Mouse (Mus musculus) MEL-GATA-1-ER (cell line): ENCODE results near the gene Bub1b.
"Not testable (repeated sequence)": the region's sequence is repeated elsewhere in the genome, so short reads cannot be mapped to it uniquely, and the experiment has no call there.

Source experiments
- DNase-seq: peaks from one replicate; pipeline ENCODE4 v3.0.0-alpha.2; 2012; ENCODE audit warnings: low read depth; ENCODE audit errors: extremely low read depth

Bub1b gene

DNA sequence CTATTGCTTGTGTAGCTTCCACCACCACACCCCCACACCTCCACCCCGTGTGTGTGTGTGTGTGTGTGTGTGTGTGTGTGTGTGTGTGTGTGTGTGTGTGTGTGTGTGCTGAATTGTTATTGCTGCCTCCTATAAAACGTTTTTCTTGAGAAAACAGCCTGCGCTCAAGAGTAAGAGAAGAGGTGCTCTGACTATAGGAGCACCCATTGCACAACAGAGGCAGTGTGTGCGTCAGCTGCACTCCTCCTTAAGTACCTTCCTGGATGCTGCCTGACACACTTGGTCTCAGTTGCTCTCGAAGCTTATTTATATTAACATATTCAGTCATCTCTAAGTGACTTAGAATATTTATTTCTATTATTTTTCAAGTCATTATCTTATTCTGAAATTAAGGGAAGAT lies 20.0 kb downstream of the Bub1b start:
- no peak for DNase-seq

DNA sequence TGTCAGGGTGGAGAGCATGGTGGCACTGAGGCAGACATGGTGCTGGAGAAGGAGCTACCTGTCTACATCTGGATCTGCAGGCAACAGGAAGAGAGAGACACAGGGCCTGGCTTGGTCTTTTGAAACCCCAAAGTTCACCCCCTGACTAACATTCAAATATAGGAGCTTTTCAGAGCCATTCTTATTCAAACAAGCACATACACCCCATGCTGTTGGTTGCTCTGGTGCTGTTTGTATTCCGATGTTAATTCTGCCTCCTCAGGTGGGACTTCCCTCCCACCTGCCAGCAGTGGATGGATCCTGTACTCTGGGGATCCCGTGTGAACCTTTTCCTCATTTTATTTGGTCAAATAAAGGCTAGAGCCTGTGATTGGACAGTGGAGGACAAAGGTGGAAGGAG lies 22.1 kb downstream of the Bub1b start:
- no peak for DNase-seq

DNA sequence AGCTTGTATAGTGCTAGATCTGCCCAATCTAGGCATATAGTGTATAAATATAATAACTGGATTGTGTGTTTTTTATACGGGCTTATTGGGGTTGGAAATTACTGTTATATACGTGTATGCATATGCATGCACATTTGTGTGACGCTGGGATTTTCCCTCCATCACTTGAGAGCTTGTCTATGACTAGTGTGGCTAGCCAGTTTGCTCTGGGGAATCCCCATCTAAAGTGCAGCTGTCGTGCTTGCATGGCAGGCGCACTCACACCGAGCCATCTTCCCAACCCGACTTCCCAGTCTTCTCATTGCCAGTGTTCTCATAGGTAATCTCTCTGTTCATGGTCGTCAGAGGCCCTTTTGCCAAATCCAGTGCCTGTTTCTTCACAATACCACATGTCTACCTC lies 22.6 kb downstream of the Bub1b start:
- DNase-seq, result no peak

DNA sequence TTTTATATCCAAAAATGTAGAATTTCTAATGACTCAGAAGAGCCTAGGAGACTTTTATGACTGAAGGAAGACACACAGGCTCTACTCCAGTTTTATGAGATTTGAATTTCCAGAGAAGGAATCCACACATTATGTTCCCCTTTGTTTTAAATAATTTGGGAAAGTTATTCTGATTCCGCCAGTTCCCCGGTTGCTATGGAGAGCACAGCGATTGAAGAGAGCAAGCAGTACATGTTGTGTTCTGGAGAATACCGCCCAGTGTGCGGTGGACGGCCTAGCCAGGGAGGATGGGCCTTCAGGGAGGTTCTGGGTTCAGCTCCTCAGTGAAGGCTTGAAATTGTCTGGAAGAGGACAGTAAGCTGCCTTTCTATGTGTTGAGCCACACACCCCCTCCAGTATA lies 31.3 kb downstream of the Bub1b start:
- DNase-seq, result no peak

DNA sequence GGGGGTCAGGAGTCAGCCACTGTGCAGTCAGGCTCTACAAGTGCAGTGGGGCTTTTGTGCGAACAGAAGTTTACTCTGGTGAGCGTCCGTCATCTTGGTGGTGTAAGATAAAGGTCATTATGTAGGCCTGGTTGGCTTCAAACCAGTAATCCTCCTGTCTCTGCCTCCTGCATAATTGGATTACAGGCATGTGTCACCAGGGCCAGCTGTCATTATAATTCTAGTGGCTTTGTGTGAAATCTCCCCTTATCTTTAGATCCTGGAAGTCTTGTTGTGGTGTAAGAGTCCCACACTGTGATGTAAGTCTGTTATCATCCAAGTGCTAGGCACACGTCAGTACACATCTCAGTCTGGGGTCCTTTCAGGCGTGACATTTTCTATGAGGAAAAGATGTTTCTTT lies 35.4 kb downstream of the Bub1b start:
- no peak for DNase-seq

DNA sequence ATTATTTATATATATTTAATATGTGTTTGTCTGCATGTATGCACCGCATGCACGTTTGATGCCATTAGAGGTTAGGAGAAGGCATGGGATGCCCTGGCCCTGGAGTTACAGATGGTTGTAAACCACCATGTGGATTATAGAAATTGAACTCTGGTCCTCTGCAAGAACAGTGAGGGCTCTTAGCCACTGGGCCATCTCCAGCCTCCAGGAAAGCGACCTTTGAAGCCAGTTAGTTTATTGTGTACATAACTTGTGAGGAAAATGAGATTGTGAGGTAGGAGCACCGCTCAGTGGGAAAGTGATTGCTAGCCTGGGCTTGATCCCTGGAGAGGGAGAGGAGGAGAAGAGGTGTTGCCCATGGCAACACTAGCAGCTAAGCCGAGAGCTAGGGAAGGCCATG lies 39.2 kb downstream of the Bub1b start:
- DNase-seq, result no peak

DNA sequence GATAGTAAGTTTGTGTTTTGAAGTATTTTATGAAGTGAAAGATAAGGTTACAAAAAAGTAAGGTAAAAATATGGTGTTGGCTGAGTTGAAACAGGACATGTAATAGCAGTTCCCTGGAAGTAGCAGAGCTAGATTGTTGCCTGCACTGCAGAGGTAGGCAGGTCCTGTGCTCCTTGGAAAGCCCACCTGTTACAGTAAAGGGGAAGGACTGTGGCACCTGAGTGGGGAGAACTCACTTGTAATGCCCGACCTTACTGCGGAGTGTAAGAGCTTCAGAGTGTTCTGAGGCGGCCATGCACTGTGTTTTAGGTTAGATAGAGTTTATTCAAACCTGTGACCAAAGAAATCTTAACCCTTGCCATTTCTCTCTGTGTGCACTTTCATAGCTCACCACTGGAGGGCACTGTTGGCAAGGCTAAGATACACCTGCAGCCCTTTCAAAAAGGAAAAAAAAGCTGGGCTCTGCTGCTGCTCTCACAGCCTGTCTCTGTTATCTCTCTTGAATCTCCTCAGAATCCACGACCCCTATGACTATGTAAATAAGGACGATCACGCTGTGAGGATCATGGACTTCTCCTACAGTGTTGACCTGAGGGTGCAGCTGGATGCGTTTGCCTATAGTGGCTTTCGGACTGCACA lies 40.0 kb downstream of the Bub1b start:
- DNase-seq, result peak; percentile 35

DNA sequence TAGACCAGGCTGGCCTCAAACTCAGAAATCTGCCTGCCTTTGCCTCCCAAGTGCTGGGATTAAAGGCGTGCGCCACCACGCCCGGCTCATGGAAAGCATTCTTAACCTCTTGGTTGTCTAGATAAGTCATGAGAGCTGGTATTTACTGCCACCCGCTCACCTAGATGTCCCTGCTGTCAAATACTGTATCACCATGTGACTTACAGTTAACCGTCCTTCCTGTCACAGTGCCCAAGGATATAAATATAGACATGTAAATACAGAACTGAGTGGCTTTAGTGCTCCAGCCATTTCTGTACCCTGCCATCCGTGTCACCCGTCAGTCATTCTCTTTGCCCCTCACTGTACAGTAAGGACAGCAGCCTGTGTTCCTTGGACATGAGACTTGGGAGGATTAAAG lies 40.7 kb downstream of the Bub1b start:
- DNase-seq, result no peak

DNA sequence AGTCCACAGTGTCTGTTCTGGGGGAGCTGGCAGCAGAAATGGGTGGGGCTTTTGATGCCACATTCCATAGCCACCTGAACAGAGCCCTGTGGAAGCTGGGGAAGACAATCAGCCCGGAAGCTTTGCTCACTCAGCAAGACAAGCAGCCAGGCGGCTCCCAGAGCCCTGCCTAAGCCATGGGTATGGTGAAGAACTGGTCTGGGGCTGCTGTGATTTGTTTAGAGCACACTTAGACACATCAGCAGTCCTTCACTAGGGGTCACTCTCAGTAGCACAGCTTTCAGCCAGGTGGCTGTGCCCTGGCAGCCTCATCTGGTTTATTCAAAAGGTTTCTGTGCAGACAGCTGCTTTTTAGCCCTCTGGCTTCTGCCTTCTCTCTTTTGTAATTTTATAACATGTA lies 43.1 kb downstream of the Bub1b start:
- DNase-seq, result no peak

DNA sequence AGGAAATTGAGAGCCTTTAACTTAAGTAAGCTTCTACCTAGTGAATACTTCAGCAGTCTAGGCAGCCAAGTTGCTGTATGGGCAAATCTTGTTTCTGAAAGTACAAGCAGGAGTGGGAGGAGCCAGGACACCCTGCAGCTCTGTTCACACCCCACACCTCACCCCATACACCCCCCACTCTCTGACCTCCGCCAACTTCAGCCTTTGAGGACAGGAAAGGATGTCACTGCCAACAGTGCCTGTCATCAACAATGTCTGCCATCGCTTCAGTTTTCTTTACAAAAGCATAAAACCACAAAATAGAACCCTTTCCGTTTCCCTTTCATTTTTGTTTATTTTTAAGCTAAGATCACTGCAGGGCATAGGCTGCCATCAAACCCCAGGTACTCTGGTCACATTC lies 44.4 kb downstream of the Bub1b start:
- no peak for DNase-seq

DNA sequence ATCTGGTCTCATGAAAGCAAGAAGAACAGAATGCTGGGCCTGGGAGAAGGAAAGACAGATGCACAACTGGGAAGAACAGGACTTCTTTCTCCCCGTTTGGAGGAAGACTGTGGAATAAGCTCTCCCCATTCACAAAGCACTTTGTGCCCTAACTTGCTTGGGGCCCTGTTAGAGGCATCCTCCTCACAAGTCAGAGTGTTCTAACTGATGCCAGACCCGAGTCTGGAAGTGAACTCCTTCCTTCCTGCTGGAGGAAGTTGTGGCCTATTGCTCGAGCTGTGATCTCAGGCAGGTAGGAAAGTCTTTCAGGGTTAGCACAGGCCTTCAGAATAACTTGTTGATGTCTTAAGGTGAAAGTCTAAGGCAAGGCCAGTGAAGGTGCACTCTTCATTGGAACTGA lies 44.9 kb downstream of the Bub1b start:
- DNase-seq, result no peak

DNA sequence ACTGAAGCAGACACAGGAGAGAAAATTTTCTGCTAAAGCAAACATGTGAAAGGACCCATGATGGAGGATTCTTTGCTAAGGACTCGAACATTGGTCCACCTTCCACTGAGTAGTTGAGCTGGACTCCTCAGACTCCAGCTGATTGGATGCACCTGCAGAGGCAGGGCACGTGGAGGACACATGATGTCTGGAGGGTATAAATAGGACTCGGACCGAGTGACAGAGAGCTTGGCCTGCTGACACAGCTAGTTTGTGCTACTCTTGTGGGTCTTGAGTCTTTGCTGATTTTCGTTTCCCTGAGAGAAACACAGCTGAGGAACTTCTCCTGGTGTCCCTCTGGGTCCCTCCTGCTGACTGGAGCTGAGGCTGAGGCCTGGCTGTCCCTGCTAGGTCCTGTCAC lies 48.7 kb downstream of the Bub1b start:
- DNase-seq, result no peak

DNA sequence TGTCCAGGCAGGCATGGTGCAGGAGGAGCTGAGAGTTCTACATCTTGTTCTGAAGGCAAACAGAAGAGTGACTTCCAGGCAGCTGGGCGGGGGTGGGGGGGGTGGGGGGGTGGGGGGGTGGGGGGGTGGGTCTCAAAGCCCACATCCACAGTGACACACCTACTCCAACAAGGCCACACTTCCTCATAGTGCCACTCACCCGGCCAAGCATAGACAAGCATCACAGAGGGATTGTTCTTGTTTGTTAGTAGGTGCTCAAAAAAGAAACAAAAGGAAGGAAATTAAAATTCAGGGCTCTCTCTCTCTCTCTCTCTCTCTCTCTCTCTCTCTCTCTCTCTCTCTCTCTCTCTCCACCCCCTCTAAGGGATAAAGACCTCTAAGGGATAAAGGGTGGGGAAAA lies 52.7 kb downstream of the Bub1b start:
- not testable (repeated sequence) for DNase-seq

DNA sequence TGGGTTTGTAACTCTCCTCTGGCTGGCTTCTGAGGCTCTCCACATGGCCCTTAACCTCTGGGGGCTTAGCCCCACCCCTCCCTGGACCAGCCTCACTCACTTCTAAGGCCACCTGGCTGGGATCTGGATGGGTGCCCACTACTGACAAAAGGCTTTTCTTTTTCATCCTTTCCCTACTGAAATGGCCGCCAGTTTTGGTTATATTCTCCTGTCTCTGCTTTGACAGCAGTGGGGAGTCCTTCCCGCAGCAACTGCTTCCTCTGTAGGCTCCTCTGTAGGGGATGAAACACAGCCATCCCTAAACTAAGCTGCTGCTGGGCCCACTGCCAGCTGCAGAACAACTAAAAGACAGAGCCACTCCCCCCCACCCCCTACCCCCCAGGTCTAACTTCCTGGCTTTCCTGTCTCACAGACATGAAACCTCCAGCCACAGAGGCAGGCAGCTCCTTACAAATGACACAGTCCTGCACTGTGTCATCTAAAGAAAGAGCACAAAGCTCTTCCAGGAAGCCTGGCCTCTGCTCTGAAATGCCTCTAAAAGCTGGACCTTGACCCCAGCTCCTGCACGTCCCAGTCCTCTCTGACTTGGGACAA lies 58.8 kb downstream of the Bub1b start:
- DNase-seq, result no peak

DNA sequence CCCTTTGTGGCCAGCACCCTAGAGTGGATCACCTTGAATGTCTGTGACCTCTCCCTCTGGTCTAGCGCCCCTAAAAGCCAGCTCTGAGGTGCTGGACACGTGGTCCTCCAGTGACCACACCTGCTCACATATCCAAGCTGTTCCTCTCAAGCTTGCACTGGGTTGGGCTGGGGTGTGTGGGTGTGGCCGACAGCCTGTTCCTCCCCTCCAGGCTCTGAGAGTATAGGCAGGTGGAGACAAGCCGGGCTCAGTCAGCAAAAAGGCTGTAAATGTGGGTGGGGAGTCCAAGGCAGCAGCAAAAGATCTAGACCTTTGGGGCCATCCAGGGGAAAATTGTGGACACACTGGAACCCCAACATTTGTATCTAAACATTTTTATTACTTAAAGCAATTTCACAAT lies 60.4 kb downstream of the Bub1b start:
- peak; percentile 82 for DNase-seq

DNA sequence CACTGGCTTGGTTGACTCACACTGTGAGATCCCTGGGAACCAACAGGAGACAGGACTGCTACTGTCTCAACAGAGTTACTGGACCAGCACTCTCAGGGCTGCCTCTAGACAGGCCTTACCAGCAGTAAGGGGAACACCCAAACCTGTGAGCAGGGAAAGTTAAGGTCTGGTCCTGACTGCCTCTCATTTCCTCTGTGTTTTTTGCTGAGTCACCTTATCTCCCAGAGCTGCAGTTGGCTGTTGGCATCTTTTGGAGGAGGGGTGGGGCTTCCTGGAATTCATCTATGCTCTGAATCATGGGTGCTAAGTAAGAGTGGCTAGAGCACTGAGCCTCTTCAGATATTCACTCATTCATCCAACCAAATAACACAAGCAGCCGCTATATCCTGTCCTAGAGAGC lies 61.1 kb downstream of the Bub1b start:
- DNase-seq, result peak; percentile 98

DNA sequence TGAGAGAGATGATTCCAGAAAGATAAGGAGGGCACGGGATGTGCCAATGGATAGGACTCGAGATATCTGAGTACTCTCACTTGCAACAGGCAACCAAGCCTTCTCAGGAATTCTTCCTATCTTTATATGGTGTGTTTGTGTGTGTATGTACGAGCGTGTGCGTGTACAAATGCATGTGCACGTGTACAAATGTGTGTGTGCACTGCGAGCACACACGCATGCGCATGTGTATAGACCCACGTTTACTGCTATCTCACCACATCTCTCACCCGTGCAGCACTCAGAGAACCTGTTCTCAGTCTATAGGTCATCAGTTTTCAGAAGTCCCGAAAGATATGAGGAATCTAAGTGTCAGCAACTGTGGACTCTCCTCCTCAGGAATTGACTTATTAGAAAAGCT lies 61.5 kb downstream of the Bub1b start:
- peak; percentile 74 for DNase-seq

DNA sequence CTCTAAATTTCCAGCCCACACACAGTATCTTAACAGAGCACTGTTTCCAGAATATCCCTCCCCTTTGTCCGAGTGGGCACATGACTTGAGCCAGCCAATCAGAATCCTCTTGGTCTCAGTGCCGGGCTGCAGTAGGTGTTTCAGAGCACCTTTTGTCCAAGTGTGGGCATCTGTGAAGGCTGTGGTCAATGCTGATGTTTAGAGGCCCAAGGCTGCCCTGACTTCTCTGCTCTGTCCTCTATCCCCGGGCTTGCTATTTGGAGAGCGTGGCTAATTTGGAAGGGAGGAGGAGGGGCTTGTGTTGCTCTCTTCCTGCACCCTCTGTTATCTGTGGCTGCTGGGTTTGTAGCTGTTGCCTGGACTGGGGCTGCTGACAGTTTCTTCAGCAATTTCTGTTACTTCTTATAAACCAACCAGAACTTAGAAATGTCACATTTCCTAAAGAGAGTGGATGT lies 62.0 kb downstream of the Bub1b start:
- peak; percentile 86 for DNase-seq

DNA sequence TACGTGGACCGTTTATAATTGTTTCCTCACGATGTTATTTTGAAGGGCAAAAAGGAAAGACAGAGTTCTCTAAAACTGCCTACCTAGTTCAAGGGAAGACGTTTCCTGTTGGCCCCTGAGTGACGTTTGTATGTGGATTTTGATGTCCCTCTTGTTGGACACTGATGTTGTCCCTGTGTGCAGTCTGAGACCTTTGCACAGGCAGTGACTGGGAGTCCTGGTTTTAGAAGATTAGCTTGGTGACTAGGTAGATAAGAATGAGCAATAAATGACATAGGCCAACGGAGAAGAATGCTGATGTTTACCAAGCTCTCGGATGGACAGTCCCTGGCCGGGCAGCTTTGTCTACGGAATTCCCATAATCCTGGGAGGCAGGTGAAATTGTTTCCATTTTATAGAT lies 63.9 kb downstream of the Bub1b start:
- DNase-seq, result no peak

DNA sequence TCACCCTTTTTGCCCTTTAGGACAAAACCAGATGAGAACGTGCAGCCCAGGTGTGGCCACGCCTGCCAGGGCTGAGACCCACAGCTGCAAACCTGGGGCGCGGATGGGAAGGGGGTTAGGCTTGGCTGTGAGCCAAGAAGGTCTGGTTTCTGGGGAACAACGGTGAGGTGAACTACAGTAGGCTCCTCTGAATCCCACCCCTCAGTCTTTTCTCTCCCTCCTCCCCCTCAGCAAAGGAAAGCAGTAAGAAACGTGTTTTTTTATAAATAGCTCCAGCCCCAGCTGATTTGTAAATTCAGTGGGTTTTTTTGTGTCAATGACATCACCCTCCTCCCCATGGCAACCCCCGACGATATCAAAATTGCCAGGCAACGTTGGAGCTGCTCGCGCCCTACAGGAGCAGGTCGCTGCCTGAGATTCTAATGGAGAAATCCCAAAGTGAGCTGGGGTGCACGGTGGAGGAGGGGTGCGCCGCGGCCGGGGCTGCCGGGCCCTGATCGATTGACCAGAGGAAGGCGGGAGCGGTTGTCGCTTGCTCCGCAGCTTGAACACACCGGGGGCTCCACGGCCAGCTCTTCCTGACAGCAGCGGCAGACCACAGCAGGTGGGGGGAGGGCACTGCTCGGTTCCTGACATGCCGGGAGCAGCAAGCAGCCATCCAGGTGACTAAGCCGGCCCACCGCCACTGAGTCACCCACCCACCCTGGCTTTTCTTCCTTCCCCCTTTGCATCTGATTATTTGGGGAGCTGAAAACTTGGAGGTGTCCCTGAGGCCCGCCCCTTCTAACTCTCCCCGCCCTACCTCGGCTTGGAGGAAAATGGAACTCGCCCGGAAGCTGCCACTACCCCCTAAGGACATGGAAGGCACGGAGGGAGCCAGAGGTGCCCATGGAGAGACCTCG lies 65.1 kb downstream of the Bub1b start, which contains the start of gene Pak6:
TSS of gene Pak6 (plus strand) at position 402 of the 902 bp plus-strand sequence.
- DNase-seq, result no peak

DNA sequence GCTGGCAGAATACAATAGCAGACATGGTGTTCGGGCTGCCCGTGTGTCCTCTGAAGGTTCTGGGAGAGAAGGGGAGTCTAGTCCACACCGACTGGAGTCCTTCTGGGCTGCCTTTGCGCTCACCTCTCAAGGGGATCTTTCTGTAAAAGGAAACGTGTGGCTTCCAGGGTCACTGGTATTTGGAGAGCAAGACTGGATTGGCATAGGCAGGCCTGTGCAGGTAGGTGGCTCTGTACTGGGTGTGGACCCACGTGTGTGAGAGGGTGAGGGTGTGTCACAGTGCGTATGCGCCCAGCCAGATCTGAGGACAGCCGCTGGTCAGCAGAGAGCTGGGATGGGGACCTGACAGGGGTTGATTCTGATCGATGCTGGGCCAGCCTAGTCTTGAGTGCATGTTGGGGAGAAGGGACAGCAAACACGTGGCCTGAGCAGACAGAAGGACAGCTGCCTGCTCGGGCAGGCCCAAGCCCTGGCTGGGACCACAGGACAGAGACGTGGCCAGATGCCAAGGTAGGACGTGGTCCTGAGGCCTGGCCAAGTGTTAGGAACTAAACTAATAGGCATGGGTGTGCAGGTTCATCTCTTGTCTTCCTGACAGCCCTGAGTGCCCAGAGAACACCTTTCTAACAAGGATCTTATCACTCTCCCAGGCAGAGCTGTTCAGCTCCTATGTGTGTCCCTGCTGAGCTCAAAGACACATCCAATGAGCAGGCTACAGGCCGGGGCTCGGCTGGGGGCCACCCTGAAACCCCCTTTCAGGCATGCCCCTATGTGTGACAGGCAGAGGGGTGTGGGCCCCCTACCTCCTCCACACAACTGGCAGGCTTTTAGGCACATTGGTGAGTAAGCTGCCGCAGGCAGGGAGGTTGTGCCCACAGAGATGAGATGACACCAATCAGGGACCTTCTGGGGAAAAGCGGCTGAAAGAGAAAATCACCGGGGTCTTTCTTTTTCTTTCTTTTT lies 66.1 kb downstream of the Bub1b start:
- no peak for DNase-seq
